Mouse (Mus musculus) hindbrain, embryonic 13.5 days (tissue): ENCODE data around the gene Nkd2. TPM values are rescaled to one million over a fixed set of nuclear protein-coding genes. Genes with fewer than 3 reads are reported as not detected.

Source experiments
- ATAC-seq: fragments of 200-750 bp; cut with Nextera tagmentation; 2 replicates; pipeline ENCODE4 v1.8.0; 2017; ENCODE audit warnings: moderate TSS enrichment; ENCODE audit not compliant: low FRiP score
- H3K27ac ChIP-seq: fragments of 300-500 bp; sonication (generic); 2 replicates; pipeline ENCODE4 v1.5.1; 2015; ENCODE audit warnings: inconsistent platforms, mild to moderate bottlenecking, moderate library complexity
- H3K27me3 ChIP-seq: fragments of 300-500 bp; sonication (generic); 2 replicates; pipeline ENCODE4 v1.6.1; 2015; ENCODE audit warnings: mild to moderate bottlenecking, inconsistent platforms
- H3K36me3 ChIP-seq: fragments of 300-500 bp; sonication (generic); 2 replicates; pipeline ENCODE4 v1.6.1; 2015; ENCODE audit warnings: mild to moderate bottlenecking, inconsistent platforms
- H3K4me1 ChIP-seq: fragments of 300-500 bp; sonication (generic); replicated peaks from 2 replicates; pipeline ENCODE4 v1.6.1; 2015; ENCODE audit warnings: inconsistent platforms
- H3K4me2 ChIP-seq: fragments of 300-500 bp; sonication (generic); 2 replicates; pipeline ENCODE4 v1.6.1; 2015; ENCODE audit warnings: inconsistent platforms, mild to moderate bottlenecking, moderate library complexity
- H3K4me3 ChIP-seq: fragments of 300-500 bp; sonication (generic); 2 replicates; pipeline ENCODE4 v1.5.1; 2015; ENCODE audit warnings: mild to moderate bottlenecking, inconsistent platforms
- H3K9ac ChIP-seq: fragments of 300-500 bp; sonication (generic); 2 replicates; pipeline ENCODE4 v1.6.1; 2015; ENCODE audit warnings: mild to moderate bottlenecking, inconsistent platforms
- H3K9me3 ChIP-seq: fragments of 300-500 bp; sonication (generic); 2 replicates; pipeline ENCODE4 v1.6.1; 2016; ENCODE audit warnings: inconsistent platforms
- WGBS: fragments of 180-500 bp; shearing (Covaris S2); methylation state at CpG from one replicate; pipeline ENCODE4 v1.1.7; 2015; 5-methylcytosine and 5-hydroxymethylcytosine counted together
- polyA plus RNA-seq: library from polyadenylated mRNA; unstranded; fragments of >200 nt; fragmentation: Nextera tagmentation; extraction: Ambion mirVana; gene quantifications from 2 replicates; pipeline ENCODE4 v1.2.1, GENCODE M21; 2015

Nkd2 gene
- polyA plus RNA-seq, 1 experiment from 2014 or later = 9.5 TPM

DNA sequence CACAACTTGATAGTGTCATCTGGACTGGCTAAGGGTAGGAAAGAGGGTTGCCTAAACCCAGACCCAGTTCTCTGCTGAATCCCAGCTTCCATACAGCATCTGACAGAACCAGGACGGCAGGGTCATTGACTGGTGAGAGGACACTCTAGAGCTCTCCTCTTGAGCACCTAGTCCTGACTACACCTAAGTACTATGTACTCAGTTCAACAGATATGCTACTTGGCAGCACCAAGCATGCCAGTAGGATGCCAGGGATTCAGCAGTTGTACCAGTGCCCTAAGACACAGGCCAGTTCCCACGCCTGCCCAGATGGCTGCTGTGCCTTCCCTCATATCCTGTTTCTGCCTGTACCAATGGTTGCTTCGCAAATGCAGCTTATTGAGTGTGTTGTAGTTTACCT, 34.5 kb downstream of the Nkd2 start:
- no peaks in the 10 kb centered on the region for H3K9me3 ChIP-seq
- ATAC-seq = no peak
- no peak overlapping the region for H3K4me2 ChIP-seq
- WGBS = 98% methylated on average over 3 of the region's 3 CpGs
- H3K4me3 ChIP-seq = no peak overlapping the region
- H3K27me3 ChIP-seq = no peaks in the 10 kb centered on the region
- peaks cover 75% of the 10 kb centered on the region for H3K36me3 ChIP-seq
- H3K27ac ChIP-seq = no peak overlapping the region
- H3K9ac ChIP-seq = no peak overlapping the region
- H3K4me1 ChIP-seq = 0 out of 2 replicates have a peak, but pooled peaks cover 3% of the 10 kb centered on the region

DNA sequence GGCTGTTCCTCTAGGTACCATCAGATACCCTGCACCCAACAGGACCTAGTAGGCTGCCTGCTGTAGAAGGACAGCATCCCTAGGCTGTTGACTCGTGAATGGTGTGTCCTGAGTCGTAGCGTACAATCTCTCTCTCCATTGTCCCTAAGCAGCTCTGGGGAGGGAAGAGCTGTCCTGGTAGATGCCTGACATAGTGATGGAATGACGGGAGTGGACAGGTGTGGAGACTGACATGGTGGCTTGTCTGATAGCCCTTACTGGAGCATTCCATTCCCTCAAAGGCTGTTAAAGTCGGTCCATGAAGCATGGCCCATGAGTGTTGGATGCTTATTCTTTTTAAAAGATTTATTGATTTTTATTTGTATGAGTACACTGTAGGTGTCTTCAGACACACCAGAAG, 42.5 kb downstream of the Nkd2 start:
- Histone ChIP-seq H3K9ac (no peak overlapping the region), H3K4me2 (no peak overlapping the region), H3K27me3 (no peaks in the 10 kb centered on the region), H3K4me1 (no peaks in the 10 kb centered on the region), H3K4me3 (no peak overlapping the region), H3K9me3 (no peaks in the 10 kb centered on the region), H3K36me3 (peaks cover 68% of the 10 kb centered on the region), H3K27ac (no peak overlapping the region)
- ATAC-seq = no peak
- 96% methylated on average over 5 of the region's 5 CpGs for WGBS

DNA sequence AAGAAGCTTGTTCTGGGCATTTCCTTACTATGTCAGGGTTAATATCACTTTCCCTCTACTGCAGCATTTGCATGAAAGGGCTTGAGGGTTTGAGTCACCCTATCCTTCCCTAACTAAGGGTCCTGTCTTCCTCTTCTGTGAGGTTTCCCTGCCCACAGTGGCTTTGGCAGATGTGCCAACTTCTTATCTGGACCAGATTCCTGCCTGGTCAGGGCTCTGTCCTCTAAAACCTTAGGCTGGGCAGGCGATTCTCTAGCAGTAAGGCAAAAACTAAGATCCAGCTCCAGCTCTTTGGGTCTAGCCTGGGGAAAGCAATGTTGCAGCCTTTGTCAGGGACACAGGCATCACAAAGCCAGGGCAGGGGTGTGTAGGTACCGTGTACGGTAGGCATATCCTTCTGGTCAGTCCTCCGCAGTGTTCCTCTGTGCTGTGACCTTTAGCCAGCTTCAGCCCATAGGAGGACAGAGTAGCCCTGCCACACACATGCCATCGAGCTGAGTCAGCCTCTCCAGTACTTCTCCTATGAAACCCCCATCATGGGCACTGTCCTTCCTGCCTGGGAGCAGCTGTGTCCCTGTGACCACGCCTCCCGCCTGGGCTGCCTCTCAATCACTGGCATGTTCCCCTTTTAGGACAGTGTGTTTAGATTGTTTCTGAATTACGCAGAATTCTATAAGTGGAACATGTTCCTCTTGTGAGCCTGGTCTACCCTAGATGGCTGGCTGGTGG, 43.8 kb downstream of the Nkd2 start:
- no peak for ATAC-seq
- no peaks in the 10 kb centered on the region for H3K27me3 ChIP-seq
- H3K9ac ChIP-seq = no peak overlapping the region
- no peak overlapping the region for H3K27ac ChIP-seq
- 94% methylated on average over 8 of the region's 8 CpGs for WGBS
- no peaks in the 10 kb centered on the region for H3K4me1 ChIP-seq
- no peak overlapping the region for H3K4me3 ChIP-seq
- no peak overlapping the region for H3K4me2 ChIP-seq
- no peaks in the 10 kb centered on the region for H3K9me3 ChIP-seq
- peaks cover 68% of the 10 kb centered on the region for H3K36me3 ChIP-seq

DNA sequence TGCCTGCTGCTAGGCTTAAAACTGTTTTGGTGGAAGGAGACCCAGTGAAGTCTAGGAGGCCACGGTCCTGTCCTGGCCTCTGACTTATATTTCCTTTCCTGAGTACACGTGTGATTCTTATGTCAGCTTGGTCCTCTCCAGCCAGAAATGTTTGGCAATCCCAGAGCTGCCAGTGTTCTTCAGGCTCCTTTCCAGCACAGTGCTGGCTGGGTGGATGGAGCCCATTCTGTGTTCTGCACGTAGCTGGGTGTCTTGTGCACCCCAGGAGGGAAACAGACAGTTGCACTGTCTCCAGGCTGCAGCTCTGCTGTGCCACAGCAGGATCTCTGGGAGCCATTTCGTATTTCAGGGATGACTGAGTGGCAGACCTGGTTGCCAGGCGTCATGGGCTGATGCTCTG, 48.3 kb downstream of the Nkd2 start:
- no peak for ATAC-seq
- Histone ChIP-seq H3K27me3 (no peaks in the 10 kb centered on the region), H3K4me1 (no peaks in the 10 kb centered on the region), H3K27ac (no peak overlapping the region), H3K4me2 (no peak overlapping the region), H3K9me3 (no peaks in the 10 kb centered on the region), H3K36me3 (peaks cover 86% of the 10 kb centered on the region), H3K4me3 (no peak overlapping the region), H3K9ac (no peak overlapping the region)
- 90% methylated on average over 5 of the region's 5 CpGs for WGBS

DNA sequence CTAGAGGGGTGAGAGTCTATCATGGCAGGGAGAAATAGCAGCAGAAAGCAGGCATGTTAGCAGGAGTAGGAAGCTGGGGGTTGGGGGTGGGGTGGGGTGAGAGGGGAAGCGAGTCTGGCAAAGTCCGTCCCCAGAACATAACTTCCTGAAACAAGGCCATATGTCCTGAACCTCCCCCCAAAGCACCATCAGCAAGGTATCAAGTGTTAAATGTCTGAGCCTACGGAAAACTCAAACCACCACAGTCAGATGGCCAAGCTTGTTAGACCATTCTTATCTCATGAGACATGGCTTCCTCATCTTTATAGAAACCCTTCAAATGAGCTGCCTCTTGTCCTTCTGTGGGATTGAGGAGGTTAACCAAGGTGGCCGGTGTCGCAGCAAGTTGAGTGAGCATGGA, 54.3 kb downstream of the Nkd2 start:
- Histone ChIP-seq H3K27ac (no peak overlapping the region), H3K4me1 (no peaks in the 10 kb centered on the region), H3K4me2 (no peak overlapping the region), H3K9me3 (no peaks in the 10 kb centered on the region), H3K27me3 (no peaks in the 10 kb centered on the region), H3K36me3 (peaks cover 74% of the 10 kb centered on the region), H3K9ac (no peak overlapping the region), H3K4me3 (no peak overlapping the region)
- 94% methylated on average over 5 of the region's 5 CpGs for WGBS
- ATAC-seq = no peak

DNA sequence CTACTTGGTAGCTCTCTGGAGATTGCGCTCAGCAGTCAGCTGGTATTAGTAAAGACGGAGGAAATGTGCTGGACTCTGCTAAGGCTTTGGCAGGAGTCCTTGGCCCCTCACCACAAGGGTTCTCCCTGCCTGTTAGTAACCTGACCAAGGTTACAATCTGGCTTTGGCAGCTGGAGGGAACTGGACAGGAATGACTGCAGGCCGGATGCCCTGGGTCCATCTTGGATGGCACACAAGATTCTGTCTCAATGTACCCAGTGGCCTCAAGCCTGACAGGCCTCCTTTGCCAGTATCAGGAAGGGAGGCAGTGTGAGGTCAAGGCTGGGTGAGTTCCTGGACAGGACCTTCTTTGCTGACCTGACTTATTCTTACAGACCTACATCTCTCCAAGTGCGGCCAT, 55.3 kb downstream of the Nkd2 start:
- 98% methylated on average over 4 of the region's 4 CpGs for WGBS
- ATAC-seq = no peak
- Histone ChIP-seq H3K9ac (no peak overlapping the region), H3K27ac (no peak overlapping the region), H3K4me1 (no peaks in the 10 kb centered on the region), H3K4me2 (no peak overlapping the region), H3K9me3 (no peaks in the 10 kb centered on the region), H3K36me3 (peaks cover 66% of the 10 kb centered on the region), H3K4me3 (no peak overlapping the region), H3K27me3 (no peaks in the 10 kb centered on the region)

DNA sequence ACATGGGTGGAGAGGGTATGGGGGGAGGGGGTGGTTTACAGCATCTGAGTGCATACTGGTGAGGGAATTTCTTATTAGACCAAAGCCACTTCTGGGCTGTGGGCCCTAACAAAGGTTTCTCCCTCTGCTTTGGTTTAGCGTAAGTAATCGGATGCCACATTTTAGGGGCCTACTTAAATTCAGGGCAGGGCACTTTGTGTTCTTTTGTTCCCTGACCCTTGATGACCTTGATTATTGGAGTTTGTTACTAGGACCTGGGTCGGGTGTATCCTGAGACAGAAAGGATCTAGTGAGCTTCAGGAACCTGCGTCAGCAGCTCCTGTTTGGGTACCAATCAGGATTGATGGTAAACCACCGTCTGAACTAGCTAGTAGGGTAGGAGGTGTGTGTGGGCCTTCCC, 64.9 kb downstream of the Nkd2 start:
- ATAC-seq = no peak
- Histone ChIP-seq H3K4me1 (no peaks in the 10 kb centered on the region), H3K27ac (no peak overlapping the region), H3K36me3 (peaks cover 26% of the 10 kb centered on the region), H3K4me2 (no peak overlapping the region), H3K4me3 (no peak overlapping the region), H3K9ac (no peak overlapping the region), H3K27me3 (no peaks in the 10 kb centered on the region), H3K9me3 (no peaks in the 10 kb centered on the region)
- 39% methylated on average over 5 of the region's 5 CpGs for WGBS

DNA sequence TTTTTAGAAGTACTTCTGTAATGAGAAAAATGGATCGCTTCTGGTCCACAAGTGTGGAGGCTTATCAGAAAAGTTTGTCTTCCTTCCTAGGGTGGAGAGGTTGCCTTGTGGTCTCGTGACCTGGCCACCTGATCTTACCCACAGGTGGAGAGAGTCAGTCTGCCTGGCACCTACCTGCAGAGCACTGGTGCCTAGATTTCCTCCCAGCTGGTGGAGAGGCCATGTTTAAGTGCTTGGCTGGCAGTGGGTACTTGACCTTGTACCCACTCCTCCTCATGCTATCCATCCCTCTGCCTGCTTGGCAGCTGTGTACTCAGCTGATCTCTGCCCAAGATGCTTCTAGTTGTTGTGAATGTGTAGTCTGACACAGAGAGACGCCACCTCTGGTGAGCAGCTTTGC, 69.9 kb downstream of the Nkd2 start:
- no peak for ATAC-seq
- Histone ChIP-seq H3K36me3 (no peaks in the 10 kb centered on the region), H3K27ac (no peak overlapping the region), H3K4me3 (no peak overlapping the region), H3K9ac (no peak overlapping the region), H3K9me3 (no peaks in the 10 kb centered on the region), H3K27me3 (no peaks in the 10 kb centered on the region), H3K4me2 (no peak overlapping the region), H3K4me1 (peaks cover 9% of the 10 kb centered on the region)
- 92% methylated on average over 3 of the region's 3 CpGs for WGBS

DNA sequence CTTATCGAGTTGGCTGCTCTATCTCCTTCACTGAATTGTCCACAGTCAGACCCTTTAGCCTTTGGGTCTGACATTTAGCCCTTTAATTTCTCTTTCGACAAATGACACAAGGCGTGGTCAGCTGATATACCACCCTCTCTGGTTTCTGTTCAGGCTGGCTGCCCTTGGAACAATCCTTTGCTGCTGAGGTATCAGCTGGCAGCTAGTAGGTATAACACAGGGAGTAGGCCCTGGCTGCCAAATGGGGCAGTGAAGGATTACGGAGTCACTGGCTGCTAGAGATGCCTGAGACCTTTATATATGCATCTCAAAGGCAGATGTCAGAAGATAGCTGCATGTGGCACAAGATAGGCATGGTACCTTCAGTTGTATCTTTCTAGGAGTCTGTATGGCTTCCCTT, 71.6 kb downstream of the Nkd2 start:
- WGBS = 84% methylated on average over 4 of the region's 4 CpGs
- Histone ChIP-seq H3K4me3 (no peak overlapping the region), H3K27ac (no peak overlapping the region), H3K36me3 (no peaks in the 10 kb centered on the region), H3K4me1 (peaks cover 18% of the 10 kb centered on the region), H3K9me3 (no peaks in the 10 kb centered on the region), H3K9ac (no peak overlapping the region), H3K27me3 (no peaks in the 10 kb centered on the region), H3K4me2 (no peak overlapping the region)
- no peak for ATAC-seq

DNA sequence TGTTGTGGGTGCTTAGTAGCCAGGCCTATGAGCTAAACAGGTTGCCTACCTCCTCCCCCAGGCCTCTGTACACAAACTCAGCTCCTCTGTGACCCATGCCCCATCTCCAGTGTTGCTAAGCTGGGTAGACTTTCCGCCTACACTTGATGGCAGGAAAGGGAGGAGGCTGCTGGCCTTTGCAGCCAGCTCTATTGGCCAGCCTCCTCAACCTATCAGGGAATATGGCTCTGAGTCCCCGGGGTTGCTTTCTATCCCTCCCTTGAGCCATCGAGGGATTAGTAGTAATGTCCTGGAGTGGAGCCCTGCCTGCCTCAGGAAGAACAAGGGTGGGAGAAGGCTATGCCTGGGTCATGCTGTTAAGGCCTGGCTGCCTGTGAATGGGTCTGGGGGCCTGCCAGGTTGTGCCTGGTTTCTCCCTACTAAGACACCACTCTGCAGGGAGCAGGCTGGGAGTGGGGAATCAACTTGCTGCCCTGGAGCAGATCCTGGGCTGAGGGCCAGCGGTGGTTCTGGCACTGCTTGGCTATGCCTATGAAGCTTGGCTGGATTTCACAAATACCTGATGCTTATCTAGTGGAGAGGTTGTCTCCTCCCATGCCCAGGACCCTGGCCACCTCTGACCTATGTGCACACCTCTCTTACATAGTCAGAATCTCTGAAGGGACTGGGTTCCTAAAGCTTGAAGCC, 73.8 kb downstream of the Nkd2 start:
- peaks cover 31% of the 10 kb centered on the region for H3K4me1 ChIP-seq
- ATAC-seq = 0 out of 2 replicates have a peak, but pooled peaks have one; percentile 25
- no peaks in the 10 kb centered on the region for H3K9me3 ChIP-seq
- no peak overlapping the region for H3K4me3 ChIP-seq
- 0 out of 2 replicates have a peak overlapping the region, but pooled peaks have one; percentile 0 for H3K27ac ChIP-seq
- no peaks in the 10 kb centered on the region for H3K36me3 ChIP-seq
- no peak overlapping the region for H3K4me2 ChIP-seq
- H3K27me3 ChIP-seq = no peaks in the 10 kb centered on the region
- WGBS = 67% methylated on average over 4 of the region's 4 CpGs
- no peak overlapping the region for H3K9ac ChIP-seq

DNA sequence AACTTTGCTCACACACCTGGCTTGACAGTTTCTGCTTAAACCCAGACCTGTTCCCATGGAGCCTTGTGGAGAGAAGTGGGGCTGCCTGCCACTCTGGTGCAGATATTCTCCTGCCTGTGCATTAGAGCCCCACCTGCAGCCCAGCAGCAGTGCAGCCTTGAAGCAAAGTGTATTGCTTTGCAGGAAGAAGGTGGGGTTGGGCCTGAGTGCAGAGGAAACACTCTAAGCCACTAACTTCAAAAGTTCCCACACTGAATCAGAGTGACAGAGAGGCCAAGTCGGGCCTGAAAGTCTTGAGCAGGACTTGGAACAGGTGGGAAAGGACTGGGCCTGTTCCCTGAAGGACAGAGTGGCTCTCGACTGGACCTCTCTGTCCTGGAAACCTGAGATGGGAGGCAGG, 74.8 kb downstream of the Nkd2 start:
- Histone ChIP-seq H3K4me2 (no peak overlapping the region), H3K4me1 (peaks cover 40% of the 10 kb centered on the region), H3K4me3 (no peak overlapping the region), H3K27ac (no peak overlapping the region), H3K9ac (no peak overlapping the region), H3K9me3 (no peaks in the 10 kb centered on the region), H3K27me3 (no peaks in the 10 kb centered on the region), H3K36me3 (no peaks in the 10 kb centered on the region)
- no peak for ATAC-seq
- WGBS = 59% methylated on average over 2 of the region's 2 CpGs

DNA sequence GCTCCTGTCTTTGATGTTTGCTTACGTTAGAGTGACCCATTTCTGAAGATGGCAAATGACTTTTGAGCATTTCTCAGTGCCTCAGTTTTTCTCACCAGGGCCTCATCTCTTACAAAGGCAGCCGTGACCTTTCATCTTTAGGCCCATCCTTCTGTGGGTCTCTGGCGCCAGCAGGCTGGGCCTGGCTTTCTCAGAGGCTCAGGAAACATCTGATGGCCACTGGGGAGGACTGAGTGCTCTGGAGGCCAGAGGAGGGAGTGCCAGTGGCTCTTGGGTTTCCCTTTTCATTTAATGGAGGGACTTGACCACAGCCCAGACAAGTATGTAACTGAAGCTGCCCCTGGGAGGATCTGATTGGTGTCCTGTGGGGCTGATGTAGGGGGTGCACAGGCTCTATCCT, 76.3 kb downstream of the Nkd2 start:
- no peak for ATAC-seq
- no peaks in the 10 kb centered on the region for H3K9me3 ChIP-seq
- no peak overlapping the region for H3K9ac ChIP-seq
- H3K27me3 ChIP-seq = no peaks in the 10 kb centered on the region
- H3K27ac ChIP-seq = 0 out of 2 replicates have a peak overlapping the region, but pooled peaks have one; percentile 0
- H3K4me3 ChIP-seq = no peak overlapping the region
- H3K36me3 ChIP-seq = no peaks in the 10 kb centered on the region
- no peak overlapping the region for H3K4me2 ChIP-seq
- peaks cover 45% of the 10 kb centered on the region for H3K4me1 ChIP-seq
- WGBS = 42% methylated on average over 3 of the region's 3 CpGs
